Mouse (Mus musculus): ENCODE results near the gene Popdc3.
"Not testable (repeated sequence)": the region's sequence is repeated elsewhere in the genome, so short reads cannot be mapped to it uniquely, and the experiment has no call there.

DNA sequence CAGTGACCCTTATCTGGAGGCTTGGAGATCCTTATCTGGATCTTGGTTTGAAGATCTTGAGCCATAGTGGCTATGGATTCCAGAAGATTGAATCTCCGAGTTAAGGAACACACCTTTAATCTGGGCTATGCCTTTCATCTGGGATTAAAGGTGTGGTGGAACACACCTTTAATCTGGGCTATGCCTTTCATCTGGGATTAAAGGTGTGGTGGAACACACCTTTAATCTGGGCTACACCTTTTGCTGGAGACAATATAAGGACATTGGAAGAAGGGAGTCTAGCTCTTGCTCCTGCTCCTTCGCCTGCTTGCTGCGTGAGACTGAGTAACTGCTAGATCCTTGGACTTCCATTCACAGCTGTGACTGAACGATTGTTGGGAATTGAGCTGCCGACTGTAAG lies at the start of gene Popdc3:
- not testable (repeated sequence) for TF ChIP-seq CTCF (IDR thresholded peaks at IDR 0.05); EP300 (IDR thresholded peaks at IDR 0.05; ENCODE audit: insufficient read depth, low read depth, low read length)

Data from heart, adult 2 months (tissue).